8 mouse cellular contexts compared by ENCODE assay signal in the genomic region with DNA sequence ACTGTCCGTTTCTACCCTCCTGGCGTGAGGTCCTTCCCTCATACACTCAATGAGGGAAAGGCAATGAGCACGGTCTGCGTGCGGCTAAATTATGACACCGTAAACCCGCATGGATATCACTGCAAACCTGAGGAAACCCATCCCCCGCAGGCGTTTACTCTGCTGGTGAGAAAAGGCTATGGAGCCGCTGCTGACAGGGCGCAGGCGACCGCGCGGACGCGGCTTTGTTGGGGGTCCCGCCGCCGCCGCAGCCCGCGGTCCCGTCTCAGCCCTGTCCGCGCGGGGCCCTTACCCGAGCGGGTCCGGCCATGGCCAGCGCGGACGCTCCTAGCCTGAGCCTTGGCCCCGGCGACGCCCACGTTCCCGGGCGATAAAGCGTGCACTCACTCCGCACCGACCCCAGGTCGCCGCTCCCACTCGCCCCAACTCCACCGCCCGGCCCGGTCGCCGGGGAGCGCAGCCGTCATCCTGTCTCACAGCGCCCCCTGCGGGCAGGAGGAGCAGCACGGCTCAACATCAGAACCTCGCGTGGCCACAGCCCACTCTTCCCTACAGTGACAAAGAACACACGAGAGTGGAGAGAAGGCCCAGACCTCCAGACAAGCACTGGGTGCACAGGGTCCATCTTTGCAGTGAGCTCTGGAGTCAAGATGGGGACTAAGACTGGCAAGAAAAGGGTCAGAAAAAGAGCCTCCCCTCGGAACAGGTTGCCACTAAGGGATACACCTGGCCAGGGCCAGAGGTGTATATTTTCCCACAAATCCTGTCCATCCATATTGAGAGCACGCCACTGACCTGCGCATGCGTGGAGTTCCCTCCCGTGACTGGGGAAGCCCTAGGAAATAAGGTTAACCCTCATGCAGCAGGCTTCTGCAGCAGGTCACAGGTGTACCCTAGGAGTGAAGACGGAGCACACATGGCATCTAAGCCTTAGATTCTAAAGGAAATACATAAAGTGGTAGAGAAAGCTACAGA. TPM values are rescaled to one million over a fixed set of nuclear protein-coding genes. Genes with fewer than 3 reads are reported as not detected.
DNase-seq lines count a peak whose midpoint lies in the region; ATAC-seq and TF ChIP-seq lines count a peak whose summit lies in the region.

Zfp786 (minus strand) TSS at position 764 of the 975 bp plus-strand sequence.

- no peaks in the 10 kb centered on the region for H3K79me2 ChIP-seq in macrophage (ENCODE audit: inconsistent target)

- TF ChIP-seq CTCF in gastrocnemius, adult 2 months (IDR thresholded peaks at IDR 0.05): no peak; the same call in none of the 2 replicates
- TF ChIP-seq CTCF in hindbrain, postnatal 0 days (IDR thresholded peaks at IDR 0.05; ENCODE audit: low read depth): peak; percentile 89
- TF ChIP-seq CTCF in left cerebral cortex, adult 2 months (IDR thresholded peaks at IDR 0.05): peak; percentile 98

- no peaks in the 10 kb centered on the region for H3K27me3 ChIP-seq in hindbrain, postnatal 0 days (ENCODE audit: insufficient read depth, low read length)

- no peaks in the 10 kb centered on the region for H3K9me3 ChIP-seq in hindbrain, postnatal 0 days (ENCODE audit: low read length)

- H3K4me3 ChIP-seq in gastrocnemius, adult 2 months: peak within 1 kb of the TSS; percentile 82
- H3K4me3 ChIP-seq in hindbrain, postnatal 0 days (ENCODE audit: low read length): peak within 1 kb of the TSS; percentile 85
- peak within 1 kb of the TSS; percentile 88 for H3K4me3 ChIP-seq in left cerebral cortex, adult 2 months
- H3K4me3 ChIP-seq in macrophage (ENCODE audit: inconsistent target): peak within 1 kb of the TSS; percentile 34

- peak; percentile 96 for ATAC-seq in hindbrain, postnatal 0 days

- H3K36me3 ChIP-seq in hindbrain, postnatal 0 days (ENCODE audit: insufficient read depth, low read length): no peaks in the 10 kb centered on the region
- H3K36me3 ChIP-seq in macrophage (ENCODE audit: inconsistent target): no peaks in the 10 kb centered on the region

- intact Hi-C loops in gastrocnemius, adult 2 months (cut with DNase I): loop anchor here (1.0 to 2.0 kb wide), 2 partner anchors 18 to 31 kb away; partner anchors contain the start of gene Pdia4
- intact Hi-C loops in left cerebral cortex, adult 2 months (cut with DNase I): no loop called here

- H3K9ac ChIP-seq in hindbrain, postnatal 0 days (replicated peaks; ENCODE audit: low read length): peak within 1 kb of the TSS; percentile 91

- peak within 1 kb of the TSS; percentile 61 for H3K4me2 ChIP-seq in hindbrain, postnatal 0 days (ENCODE audit: low read depth, low read length)

- peaks cover 4% of the 10 kb centered on the region; the same call in 1 of the 2 replicates for H3K4me1 ChIP-seq in hindbrain, postnatal 0 days (ENCODE audit: insufficient read depth, low read length)

- WGBS in hindbrain, postnatal 0 days: 1% methylated on average over 64 of the region's 64 CpGs
- WGBS in macrophage (ENCODE audit: missing documents): 2% methylated on average over 64 of the region's 64 CpGs

- peak; percentile 75 for DNase-seq in WW6 (ENCODE audit: low read depth, low spot score)
- peak; percentile 94 to 95 for DNase-seq in cerebellum, postnatal 4 days (ENCODE audit: low spot score in 2 of 2)
- peak; percentile 95 for DNase-seq in gastrocnemius, adult 2 months
- DNase-seq in hindbrain, postnatal 0 days (ENCODE audit: low spot score): peak; percentile 96
- DNase-seq in left cerebral cortex, adult 2 months (ENCODE audit: extremely low spot score in 1 of 2, low spot score in 2 of 2): peak; percentile 91 to 95
- DNase-seq in retina, postnatal 7 days (ENCODE audit: low read depth, low spot score): peak; percentile 91
- peak; percentile 81 to 85 for DNase-seq in urinary bladder, adult 18-20 months (ENCODE audit: low spot score in 2 of 2)

- peak within 1 kb of the TSS; percentile 87 for H3K27ac ChIP-seq in gastrocnemius, adult 2 months
- H3K27ac ChIP-seq in hindbrain, postnatal 0 days: peak within 1 kb of the TSS; percentile 97
- H3K27ac ChIP-seq in left cerebral cortex, adult 2 months: peak within 1 kb of the TSS; percentile 74
- H3K27ac ChIP-seq in macrophage: no peak within 1 kb of the TSS

RNA-seq across cellular contexts. Expression of gene Zfp786, which starts in this region (rescaled TPM):
- 1 to 10 TPM in 1 of 2 experiments, under 1 TPM in 1; 0.42 to 1.2 TPM for total RNA-seq in gastrocnemius, adult 2 months (2021)
- total RNA-seq in hindbrain, postnatal 0 days (2014; rRNA removed): 16.6 and 17.7 TPM in 2 replicates
- 6.3 and 6.6 TPM in 2 replicates for polyA plus RNA-seq in hindbrain, postnatal 0 days (2015; fragmentation: Nextera tagmentation; extraction: Ambion mirVana)
- 1 to 10 TPM; 5.4 to 6.1 TPM for total RNA-seq in left cerebral cortex, adult 2 months (2021)
- total RNA-seq in macrophage (2018; cell fraction: chromatin; rRNA removed): 1 to 10 TPM in 2 of 26 experiments, under 1 TPM in 10, not detected in 14; 0.22 to 2.0 (median 0.58) TPM
- under 1 TPM in 16 of 26 experiments, not detected in 10; 0.03 to 0.24 (median 0.10) TPM for total RNA-seq in macrophage (2018; cell fraction: cytosol; rRNA removed)
- total RNA-seq in macrophage (2018; cell fraction: nucleus; rRNA removed): 1 to 10 TPM in 1 of 26 experiments, under 1 TPM in 6, not detected in 19; 0.18 to 1.9 (median 0.40) TPM
- polyA plus RNA-seq in macrophage (2018): 0.09 to 0.28 TPM in 2 of 3 replicates, not detected in the other

Comparison
In these comparisons a context has a peak if more than half of its experiments do, and no peak if none do; other contexts are left out.
1. H3K4me3 ChIP-seq: peak in every context shown above with its lines; median percentile 88 in left cerebral cortex, adult 2 months; 85 in hindbrain, postnatal 0 days; 82 in gastrocnemius, adult 2 months; 34 in macrophage.